Mouse (Mus musculus) cerebellum, adult 9-10 months (tissue): ENCODE data around the gene Psma6.
"Not testable (repeated sequence)": the region's sequence is repeated elsewhere in the genome, so short reads cannot be mapped to it uniquely, and the experiment has no call there.

Experiments used
- DNase-seq: peaks from one replicate; pipeline ENCODE4 v3.0.0; 2022

Gene Psma6

DNA sequence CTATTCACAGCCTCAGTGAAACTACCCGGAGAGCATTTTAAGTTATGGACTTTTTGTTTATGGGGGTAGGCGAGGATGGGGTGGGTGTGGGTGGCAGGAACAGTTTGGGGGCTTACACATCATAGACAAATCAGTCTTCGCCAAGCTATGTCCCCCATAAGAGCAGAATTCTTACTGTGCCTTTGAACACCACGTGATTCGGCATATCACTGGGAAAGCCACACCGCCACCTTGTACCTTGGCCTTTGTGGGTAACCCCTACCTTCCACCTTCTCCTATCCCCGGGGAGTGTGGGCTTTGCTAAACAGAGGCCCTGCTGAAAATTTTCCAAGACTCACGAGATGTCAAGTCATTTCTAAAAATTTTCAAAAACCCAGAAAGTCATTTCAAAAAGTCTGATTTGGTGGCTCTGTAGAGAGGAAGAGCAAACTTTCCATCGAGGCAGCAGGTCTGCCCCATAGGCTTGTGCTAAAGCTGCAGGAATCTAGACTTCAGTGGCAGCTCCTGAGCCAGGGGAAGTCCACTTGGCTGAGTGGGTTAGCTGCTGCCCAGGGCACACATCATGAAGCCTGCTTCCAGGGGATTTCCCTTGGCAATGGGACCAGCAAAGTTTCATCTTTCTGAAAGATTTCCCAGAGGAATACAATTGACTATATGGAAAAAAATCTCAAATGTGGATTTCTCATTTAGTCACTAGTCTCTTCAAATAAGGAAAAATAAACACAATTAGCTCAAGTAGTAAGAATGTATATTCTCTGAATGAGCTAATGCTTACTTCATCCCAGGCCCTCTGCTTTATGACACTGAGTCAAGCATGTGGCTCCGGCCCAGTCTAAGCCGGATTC lies 8.9 kb downstream of the Psma6 start:
- DNase-seq = no peak

DNA sequence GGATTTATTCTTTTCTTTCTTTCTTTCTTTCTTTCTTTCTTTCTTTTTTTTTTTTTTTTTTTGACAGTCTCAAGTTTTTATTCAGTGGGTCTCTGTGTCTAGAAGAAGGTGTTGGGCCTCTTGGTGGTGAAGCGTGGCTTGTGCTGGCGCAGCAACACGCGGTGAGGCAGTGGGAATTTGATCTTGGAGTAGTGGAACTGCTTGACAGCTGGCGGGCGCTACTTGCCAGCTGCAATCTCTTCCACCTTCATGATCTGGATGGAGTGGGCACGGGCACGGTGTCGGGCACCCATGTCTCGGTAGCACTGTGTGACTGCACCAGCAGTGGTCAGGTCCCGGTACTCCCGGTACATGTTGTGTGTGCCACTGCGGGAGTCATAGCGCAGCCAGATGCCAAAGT lies 11.6 kb downstream of the Psma6 start:
- not testable (repeated sequence) for DNase-seq

GRCm38 (mm10) chr12:55396536-55396935 lies 12.5 kb downstream of the Psma6 start:
- DNase-seq = peak; percentile 16

GRCm38 (mm10) chr12:55397544-55398239 lies 13.7 kb downstream of the Psma6 start:
- no peak for DNase-seq

- DNase-seq = peak; percentile 86
Observed at GRCm38 (mm10) chr12:55398240-55399127, 14.5 kb downstream of the Psma6 start.

DNA sequence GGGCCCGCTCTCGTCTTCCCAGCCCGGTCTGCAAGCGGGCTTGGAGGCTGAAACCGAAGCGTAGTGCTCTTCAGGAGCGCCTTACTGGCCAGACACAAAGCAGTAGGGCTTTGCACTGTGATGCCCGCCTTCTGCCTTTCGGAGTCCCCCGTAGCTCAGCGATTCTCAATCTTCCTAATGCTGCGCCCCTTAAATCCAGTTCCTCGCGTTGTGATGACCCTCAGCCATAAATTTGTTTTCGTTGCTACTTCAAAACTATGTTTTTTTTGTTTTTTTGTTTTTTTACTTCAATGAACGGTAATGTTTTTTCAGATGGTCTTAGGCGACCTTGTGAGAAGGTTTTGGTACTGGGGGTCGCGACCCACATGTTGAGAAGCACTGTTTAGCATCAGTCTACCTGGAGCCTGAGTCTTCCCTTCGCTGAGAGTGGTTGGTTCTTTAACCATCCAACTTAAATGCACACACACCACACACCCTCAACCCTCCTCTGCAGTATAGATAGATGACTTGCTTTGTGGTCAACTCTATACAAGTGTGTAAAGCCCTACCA lies 15.2 kb downstream of the Psma6 start:
- DNase-seq = no peak

DNA sequence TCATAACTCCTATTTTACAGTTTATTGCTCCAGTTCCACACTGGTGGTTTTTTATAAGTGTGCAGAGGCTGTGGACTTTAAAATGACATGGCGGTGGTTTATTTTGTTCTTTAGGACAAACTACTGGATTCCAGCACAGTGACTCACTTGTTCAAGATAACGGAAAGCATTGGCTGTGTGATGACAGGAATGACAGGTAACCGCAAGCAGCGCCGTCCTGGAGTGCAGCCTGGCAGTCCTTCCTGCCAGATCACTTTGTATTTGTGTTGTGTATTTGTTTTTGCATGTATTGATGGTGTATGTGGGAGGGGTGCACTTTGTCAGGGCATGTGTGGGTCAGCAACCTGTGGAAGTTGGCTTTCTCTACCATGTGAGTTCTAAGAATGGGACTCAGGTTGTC lies 23.9 kb downstream of the Psma6 start:
- no peak for DNase-seq

- no peak for DNase-seq
Observed at GRCm38 (mm10) chr12:55415255-55415654, 31.2 kb downstream of the Psma6 start.

- DNase-seq = no peak
Observed at GRCm38 (mm10) chr12:55415762-55416161, 31.7 kb downstream of the Psma6 start.

GRCm38 (mm10) chr12:55420220-55420619 lies 36.2 kb downstream of the Psma6 start:
- DNase-seq = no peak

DNA sequence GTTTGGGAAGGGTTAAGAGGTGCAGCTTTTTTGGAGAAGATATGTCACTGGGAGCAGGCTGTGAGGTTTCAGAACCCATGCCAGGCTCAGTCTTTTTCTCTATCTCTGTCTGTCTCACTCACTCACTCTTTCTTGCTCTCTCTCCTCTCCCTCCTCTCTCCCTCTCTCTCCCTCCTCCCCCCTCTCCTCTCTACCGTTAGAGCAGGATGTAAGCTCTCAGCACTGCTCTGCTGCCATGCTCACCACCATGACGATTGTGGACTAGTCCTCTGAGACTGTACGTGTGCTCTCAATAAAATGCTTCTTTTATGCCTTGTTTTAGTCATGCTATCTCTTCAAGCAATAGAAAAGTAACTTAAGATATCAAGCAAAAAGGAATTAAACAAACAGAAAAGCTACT lies 38.0 kb downstream of the Psma6 start:
- no peak for DNase-seq

GRCm38 (mm10) chr12:55426300-55426699 lies 42.3 kb downstream of the Psma6 start:
- no peak for DNase-seq

GRCm38 (mm10) chr12:55429201-55429600 lies 45.2 kb downstream of the Psma6 start:
- no peak for DNase-seq

DNA sequence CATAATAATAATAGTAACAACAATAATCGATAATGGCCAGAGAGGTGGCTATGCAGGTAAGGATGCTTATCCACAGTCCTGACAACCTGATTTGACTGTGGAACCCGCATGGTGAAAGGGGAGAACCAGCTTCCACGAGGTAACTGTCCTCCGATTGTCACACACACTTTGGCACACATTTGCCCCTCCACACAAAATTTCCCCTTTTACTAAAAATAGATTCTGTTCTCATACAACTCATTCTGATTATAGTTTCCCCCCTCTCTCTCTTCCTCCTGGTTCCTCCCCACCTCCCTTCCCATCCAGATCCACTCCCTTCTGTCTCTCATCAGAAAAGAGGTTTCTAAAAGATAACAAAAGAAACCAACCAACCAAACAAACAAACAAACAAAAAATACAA lies 45.9 kb downstream of the Psma6 start:
- DNase-seq = no peak

DNA sequence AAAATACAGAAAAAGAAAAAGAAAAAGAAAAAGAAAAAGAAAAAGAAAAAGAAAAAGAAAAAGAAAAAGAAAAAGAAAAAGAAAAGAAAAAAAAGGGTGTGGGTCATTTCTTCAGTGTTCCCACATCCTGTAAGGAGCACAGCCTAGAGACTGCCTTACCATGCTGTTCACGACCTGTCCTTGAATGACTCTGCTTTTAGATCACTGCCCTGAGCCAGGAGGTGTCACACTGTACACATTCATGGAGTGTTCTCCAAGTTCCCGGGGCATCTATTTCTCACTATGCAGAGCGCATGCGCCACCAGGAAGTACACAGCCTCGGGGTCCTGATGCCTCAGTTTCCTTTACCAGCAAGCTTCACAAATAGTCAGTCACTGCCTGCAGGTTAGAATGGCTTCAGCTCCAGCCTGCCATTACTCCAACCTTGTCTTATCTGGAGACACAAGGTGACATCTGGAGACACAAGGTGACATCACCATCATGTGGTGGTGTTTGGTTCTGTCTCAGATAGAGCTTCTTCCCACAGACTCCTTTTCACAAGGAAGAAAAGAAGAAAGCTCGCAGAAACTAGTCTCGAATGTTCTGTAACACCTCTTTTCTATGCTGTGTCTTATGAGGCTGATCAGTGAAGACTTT lies 48.4 kb downstream of the Psma6 start:
- no peak for DNase-seq

DNA sequence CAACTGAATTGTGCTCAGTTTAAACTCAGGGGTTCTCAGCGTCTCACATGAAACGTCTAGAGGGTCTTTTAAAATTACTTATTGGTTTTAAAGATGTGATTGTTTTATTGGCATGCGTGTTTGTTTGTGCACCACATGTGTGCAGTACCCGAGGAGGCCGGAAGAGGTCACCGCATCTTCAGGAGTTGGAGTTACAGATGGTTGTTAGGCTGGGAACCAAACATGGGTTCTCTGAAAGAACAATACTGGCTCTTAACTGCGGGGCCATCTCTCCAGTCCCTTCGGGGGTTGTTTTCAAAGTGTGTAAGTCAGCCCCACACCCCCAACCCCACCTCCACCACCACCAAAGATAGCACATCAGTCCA lies 48.9 kb downstream of the Psma6 start:
- DNase-seq = no peak

DNA sequence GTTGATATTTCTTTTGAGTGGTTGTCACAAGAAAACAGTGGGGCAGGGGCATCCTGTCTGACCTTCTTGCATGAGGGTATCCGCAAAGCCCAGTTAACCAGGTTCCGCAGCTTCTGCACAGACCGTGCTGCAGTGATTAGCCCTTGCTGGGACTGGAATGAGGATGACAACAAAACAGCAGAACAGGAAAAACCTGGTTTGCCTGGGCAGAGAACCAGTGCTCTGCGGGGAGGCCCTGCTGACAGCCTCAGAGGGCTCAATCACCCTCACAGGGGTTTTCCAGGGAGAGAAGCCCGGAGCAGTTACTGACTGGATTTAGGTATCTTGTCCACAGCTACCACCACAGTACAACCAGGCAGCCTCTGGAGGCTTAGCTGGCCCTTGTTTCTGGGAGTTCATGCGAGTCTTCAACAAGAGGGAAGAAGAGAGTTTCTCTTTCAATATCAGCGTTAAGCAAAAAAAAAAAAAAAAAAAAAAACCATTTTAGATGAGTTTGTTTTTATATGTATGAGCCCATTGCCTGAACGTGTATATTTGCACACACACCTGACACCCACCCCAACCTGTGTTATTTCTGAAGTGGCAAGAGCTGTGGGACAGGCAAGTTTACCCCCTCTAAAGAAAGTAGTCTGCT lies 49.9 kb downstream of the Psma6 start:
- DNase-seq = no peak

- no peak for DNase-seq
Observed at GRCm38 (mm10) chr12:55435080-55435479, 51.1 kb downstream of the Psma6 start.

DNA sequence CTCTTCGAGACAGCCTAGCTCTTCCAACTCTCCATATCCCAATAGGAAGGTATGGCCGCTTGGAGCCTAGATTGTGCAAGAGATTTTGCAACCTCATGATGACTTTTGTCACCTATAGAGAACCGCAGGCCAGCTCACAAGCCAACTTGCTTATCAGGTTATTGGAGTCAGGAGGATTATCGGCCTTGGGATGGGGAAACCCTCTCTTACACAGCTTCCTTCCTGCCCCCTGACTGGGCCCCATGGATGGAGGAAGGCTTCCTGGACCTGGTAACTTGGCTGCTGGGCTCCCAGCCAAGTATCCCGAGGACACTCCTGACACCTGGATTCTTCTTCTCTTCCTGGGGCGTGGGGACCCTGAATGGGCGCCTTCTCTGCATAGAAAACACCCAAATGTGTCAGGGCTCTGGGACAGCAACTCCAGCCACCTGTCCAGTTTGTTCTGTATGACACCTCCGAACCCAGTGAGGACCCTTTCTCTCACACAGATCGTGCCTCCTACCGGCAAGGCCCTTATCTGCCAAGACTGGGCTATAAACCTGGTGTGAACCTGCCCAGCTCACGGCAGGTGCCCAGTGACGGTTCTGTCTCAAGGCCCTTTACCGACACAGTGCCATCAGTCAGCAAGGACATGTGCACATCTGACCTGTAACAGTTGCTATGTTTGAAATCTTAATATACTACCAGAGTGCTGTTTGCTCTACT lies 53.3 kb downstream of the Psma6 start:
- DNase-seq = no peak

- no peak for DNase-seq
Observed at GRCm38 (mm10) chr12:55438058-55438457, 54.0 kb downstream of the Psma6 start.

- no peak for DNase-seq
Observed at GRCm38 (mm10) chr12:55438611-55439137, 54.7 kb downstream of the Psma6 start.
